Mouse (Mus musculus): ENCODE measurements around the gene Faap100.

- TF ChIP-seq ZC3H11A (IDR thresholded peaks at IDR 0.05; ENCODE audit: borderline replicate concordance, low read depth, low read length), result no peak
- no peak for TF ChIP-seq CHD2 (IDR thresholded peaks at IDR 0.05; ENCODE audit: low read depth, low read length)
- no peak for TF ChIP-seq MAFK (IDR thresholded peaks at IDR 0.05; ENCODE audit: insufficient read depth, low read depth, low read length)
Observed at GRCm38 (mm10) chr11:120377337-120377736, 1.2 kb downstream of the Faap100 start.
